19 mouse cellular contexts compared by ENCODE assay signal in the genomic region with DNA sequence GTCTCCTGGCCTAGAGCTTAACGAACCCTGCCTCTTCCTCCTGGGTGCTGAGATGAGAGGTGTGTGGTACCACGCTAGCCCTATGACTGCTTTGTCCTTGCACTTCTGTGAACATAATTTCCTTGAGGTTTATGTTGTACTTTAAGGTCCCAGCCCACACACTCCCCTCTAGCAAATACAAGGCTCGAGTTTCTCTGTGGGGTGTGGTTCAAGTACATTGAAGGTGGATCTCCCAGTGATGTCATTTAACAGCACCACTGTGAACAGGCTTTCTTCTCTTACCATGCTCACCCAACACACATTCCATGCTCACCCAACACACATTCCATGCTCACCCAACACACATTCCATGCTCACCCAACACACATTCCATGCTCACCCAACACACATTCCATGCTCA.
"Had no signal": no experiment of that assay in that cellular context is flagged by ENCODE, and none has a peak within 500 bp of the region (broad histone marks: within the 10 kb centered on the region; RNA-seq: fewer than 3 reads in every experiment).

No protein-coding gene starts in this region.

- H3K36me3 ChIP-seq: kidney, embryonic 15.5 days; limb, embryonic 13.5 days; liver, embryonic 13.5 days; midbrain, embryonic 12.5 days; neural tube, embryonic 13.5 days; stomach, embryonic 15.5 days had no signal

- H3K4me1 ChIP-seq: liver, embryonic 13.5 days; stomach, embryonic 15.5 days had no signal

- DNase-seq: kidney, adult 11 months; kidney, adult 8-10 months; kidney, postnatal 14 days; kidney, postnatal 4 days; left cerebral cortex, postnatal 4 days; liver, embryonic 13.5 days; lung, adult 2 months; lung, postnatal 14 days; lung, postnatal 4 days; retina, postnatal 1 day; right cerebral cortex, postnatal 25 days; spleen, adult 18-20 months; thymus, adult 18-20 months; thymus, postnatal 36 days had no signal

- H3K27me3 ChIP-seq: kidney, embryonic 15.5 days; limb, embryonic 13.5 days; liver, embryonic 13.5 days; midbrain, embryonic 12.5 days; neural tube, embryonic 13.5 days; stomach, embryonic 15.5 days had no signal

- H3K27ac ChIP-seq: kidney, embryonic 15.5 days; limb, embryonic 13.5 days; liver, embryonic 13.5 days; midbrain, embryonic 12.5 days; stomach, embryonic 15.5 days had no signal

- H3K9me3 ChIP-seq: kidney, embryonic 15.5 days; limb, embryonic 13.5 days; liver, embryonic 13.5 days; stomach, embryonic 15.5 days had no signal

- H3K9ac ChIP-seq: kidney, embryonic 15.5 days; limb, embryonic 13.5 days; liver, embryonic 13.5 days; midbrain, embryonic 12.5 days; neural tube, embryonic 13.5 days; stomach, embryonic 15.5 days had no signal

- H3K4me3 ChIP-seq: kidney, embryonic 15.5 days; limb, embryonic 13.5 days; liver, embryonic 13.5 days; midbrain, embryonic 12.5 days; neural tube, embryonic 13.5 days; stomach, embryonic 15.5 days had no signal

- H3K4me2 ChIP-seq: kidney, embryonic 15.5 days; limb, embryonic 13.5 days; liver, embryonic 13.5 days; midbrain, embryonic 12.5 days; neural tube, embryonic 13.5 days; stomach, embryonic 15.5 days had no signal
